Mouse (Mus musculus): ENCODE measurements at regions not wholly inside any gene's neighbourhood (a gene's known extent, or its start where the extent isn't known, plus 50 kb on each side); places are given as distances from the start of the nearest gene placed in this dataset.
A peak's percentile ranks its signal among the peaks of the same experiment; 100 is the strongest.

DNA sequence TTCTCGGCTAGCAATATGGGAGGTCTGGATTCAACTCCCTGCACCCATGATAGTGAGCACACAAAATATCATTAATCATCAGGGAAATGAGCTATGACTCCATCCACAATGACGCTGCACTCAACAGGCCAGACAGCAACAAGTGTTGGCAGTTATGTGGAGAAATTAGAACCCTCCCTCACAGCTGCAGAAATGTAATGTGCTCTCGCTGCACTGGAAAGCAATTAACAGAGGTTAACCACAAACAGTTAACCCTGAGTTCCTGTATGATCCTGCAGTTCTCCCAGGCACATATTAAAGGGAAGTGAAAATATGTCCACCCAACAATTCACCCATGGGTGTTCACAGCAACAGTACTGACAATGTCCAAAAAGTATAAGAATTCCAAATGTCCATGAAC, 54.0 kb upstream of the Jade2 start:
- no peak for DNase-seq

DNA sequence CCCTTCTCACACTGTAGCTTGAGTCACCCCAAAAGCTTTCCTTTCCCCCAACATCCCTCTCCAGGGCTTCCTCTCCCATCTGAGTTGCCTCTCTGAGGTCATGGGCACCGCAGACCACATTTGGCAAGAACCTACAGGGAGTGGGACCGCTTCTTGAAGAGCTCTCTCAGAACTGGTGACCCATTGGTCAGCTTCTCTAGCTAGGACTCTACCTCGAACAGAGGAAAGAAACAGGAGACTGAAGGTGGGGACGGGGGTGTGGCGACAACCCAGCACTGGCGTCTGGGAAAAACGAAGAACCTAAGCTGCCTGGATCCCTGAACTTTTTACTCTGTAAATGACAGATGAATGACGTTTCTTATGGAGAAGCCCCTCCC, 51.8 kb upstream of the Cdkn2aipnl start:
- no peak for DNase-seq

DNA sequence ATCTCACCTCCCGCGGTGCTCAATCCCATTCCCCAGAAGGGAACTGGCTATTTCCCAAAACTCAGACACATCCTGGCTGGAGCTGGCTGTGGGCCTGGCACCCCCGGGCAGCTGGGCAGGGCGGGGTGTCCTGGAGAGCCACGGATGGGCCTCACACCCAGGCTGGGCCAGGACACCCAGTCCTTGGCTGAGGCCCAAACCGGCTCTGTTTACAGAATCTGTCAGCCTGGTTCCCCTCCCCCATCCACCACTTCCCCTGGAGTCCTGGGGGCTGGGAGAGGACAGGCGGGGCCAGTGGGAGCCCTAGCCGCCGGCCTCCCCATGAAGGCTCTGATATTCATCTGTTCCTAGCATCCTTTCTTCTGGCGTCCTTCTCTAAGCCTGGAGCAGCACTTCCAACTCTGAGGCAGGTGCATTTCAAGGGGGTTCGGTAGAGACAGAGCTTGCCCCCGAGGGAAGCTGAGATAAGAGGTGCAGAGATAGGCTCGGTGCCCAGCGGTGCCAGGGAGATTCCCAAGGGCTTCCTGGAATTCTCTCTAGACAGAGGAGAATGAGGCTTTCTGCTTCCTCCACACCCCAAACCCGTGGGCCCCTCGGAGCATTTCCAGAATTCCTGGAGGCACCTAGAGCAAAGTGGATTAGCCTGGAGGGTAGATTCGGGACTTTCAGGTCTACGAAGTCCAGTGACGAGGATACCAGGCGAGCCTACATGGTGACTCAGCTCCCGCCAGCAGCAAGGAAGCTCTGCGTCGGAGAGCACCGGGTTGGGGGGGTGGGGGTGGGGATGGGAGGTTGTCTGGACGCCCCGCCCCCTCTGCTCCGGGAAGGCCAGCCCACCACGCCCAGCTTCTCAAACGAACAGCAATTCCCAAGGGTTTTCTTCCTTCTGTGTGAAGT, 51.2 kb upstream of the Cdkn2aipnl start:
- DNase-seq = peak; percentile 96

Data from adrenal gland, postnatal 14 days (tissue).